Mouse (Mus musculus): ENCODE measurements around the gene Myom1. TPM values are rescaled to one million over a fixed set of nuclear protein-coding genes. Genes with fewer than 3 reads are reported as not detected.
A peak's percentile ranks its signal among the peaks of the same experiment; 100 is the strongest.

The Myom1 gene
- total RNA-seq, 1 experiment from 2014 or later: 4.3 TPM

GRCm38 (mm10) chr17:71059213-71059612 lies 56.8 kb downstream of the Myom1 start:
- DNase-seq: no peak

DNA sequence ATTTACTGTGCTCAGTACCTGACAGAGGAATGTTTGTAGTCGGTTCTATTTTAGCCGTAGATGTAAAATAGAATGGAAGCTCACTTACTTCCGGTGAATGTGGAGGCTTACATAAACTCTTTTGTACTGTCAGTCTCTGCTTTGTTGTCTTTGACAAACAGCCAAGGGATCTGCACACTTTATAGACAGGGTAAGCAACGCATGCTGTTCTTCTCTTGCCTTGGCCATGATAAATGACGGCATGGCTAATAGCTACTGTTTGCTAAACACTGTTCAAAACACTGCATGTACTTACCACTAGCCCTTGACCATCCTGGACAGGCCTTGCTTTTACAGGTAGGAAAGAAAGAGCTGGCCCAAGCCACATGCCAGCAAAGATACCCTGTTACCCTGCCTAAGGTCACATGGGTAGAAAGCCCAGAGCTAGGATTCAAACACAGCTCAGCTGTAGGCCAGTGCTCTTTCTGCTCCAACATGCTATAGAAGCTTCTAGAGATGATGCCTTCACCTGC lies 59.7 kb downstream of the Myom1 start:
- no peak for DNase-seq

DNA sequence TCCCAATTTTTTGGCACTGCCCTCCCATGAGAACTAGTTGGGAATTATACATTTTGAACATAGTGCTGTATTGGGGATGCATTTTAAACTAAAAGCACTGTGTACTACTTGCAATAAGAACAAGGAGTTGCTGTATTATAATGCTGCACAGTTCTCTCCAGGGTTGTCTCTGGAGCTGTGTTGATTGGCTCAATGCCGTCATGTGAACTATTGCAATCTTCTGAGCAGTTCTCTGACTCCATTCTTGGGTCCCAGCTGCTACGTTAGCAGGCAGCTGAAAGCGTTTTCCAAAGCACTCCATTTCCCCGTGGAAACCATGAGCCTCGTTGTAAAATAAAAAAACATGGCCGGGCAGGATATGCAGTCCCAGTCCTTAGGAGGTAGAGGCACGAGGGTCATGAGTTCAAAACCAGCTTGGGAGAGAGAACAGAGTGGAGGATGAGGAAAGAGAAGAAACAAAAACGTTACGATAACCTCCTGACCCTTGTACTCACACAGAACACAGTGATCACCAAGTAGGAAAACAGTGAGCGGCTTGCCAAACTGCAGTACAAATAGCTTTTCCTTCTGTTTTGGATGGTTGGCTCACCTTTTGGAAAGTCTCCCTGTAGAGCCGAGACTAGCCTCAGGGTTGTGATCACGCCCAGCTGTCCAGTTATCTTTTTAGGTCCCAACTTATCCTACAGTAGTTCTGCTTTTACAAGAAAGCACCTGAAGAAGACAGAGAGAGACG lies 60.6 kb downstream of the Myom1 start:
- no peak for DNase-seq

DNA sequence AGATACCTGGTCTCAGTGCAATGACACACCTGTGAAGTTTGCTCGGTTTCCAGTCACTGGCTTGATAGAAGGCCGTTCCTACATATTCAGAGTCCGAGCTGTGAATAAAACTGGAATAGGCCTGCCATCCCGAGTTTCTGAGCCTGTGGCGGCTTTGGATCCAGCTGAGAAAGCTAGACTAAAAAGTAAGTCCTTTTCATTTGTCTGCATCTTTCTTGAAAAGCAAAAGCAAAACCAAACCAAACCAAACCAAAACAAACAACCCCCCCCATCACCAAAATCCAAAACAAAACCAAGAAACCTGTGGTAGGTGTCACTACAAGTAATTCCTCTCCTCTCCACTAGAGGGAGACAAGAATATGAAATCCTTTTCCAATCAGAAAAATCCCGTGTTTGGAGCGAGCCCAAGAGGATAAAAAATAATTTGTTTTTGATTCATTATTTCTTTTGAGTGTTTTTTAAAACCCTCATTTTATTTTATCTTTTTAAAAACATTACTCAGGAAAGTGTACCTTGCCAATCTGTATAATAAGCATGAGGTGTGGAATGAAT lies 62.1 kb downstream of the Myom1 start:
- DNase-seq: peak; percentile 14

DNA sequence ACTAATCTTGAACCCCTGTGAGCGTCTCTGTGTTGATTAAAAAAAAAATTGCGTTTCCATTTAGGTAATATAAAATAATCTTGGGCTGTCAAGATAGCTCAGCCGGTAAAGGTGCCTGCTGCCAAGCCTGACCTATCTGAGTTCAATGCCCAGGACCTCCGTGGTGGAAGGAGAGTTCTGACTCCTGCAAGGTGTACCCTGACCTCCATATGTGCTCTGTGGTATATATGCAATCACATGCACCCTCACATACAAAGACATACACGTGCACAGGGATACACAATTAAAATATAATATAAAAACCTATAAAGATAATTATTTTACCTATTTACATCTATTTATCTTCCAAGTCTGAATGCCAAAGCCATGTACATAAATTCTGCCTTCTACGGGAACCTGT lies 62.7 kb downstream of the Myom1 start:
- no peak for DNase-seq

DNA sequence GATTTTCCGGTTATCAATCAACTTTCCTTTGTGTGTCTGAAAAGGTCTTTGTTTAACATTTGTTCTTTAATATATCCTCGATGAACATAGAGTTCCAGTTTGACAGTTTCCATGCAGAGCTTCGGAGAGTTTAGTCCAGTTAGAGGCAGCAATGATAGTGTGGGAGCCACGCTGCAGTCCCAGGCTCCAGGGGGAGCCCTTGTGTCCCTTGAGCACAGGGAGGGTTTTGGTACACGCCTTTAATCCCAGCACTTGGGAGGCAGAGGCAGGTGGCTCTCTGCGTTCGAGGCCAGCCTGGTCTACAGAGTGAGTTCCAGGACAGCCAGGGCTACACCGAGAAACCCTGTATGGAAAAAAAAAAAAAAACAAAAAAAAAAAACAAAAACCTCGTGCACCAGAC lies 66.7 kb downstream of the Myom1 start:
- DNase-seq: no peak

DNA sequence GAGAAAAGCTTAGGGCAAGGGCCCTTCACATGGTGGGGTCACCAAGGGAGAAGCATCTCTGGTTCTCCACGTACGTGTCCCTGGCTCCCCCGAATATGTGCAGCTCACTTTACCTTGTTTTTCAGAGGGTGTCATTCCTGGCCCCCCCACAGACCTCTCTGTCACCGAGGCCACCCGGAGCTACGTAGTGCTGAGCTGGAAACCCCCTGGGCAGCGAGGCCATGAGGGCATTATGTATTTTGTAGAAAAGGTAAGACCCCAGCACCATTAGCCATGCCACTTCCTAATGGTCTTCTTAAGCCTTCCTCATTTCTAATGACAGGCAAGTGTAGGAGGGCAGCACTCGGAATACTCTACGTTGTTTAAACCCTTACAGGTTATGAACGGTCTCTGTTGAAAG lies 69.5 kb downstream of the Myom1 start:
- no peak for DNase-seq

DNA sequence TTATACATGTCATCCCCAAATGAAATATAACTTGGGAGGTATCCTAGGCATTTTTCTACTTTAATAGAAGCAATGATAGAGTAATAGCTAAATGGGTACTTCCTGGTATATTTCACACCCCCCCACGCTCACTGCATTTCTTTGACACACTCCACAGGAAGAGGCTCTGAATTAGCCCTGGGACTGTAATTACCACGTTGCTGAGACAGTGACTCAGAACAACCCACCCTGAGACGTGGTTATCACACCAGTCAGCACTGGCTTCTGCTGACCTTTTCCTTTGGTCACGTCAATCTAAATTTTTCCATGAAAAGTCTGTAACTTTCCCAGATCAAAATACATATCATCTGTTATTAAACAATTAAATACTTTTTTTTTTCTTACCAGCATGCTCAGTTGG lies 72.0 kb downstream of the Myom1 start:
- no peak for DNase-seq

DNA sequence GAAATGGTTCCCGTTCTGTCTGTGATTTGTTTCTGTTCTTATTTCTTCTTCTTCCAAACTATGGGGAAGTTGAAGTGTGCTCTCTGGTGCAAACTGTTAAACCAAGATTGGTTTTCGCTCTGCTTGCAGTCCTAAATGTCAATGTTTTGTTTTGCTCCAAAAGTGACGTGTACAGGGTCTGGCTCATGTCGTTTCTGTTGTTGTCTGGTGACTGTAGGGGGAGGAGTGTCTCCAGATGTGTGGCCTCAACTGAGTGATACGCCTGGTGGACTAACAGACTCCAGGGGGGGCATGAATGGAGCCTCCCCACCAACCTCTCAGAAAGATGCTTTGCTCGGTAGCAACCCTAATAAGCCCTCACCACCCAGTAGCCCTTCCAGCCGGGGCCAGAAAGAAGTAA lies 79.6 kb downstream of the Myom1 start:
- no peak for DNase-seq

- DNase-seq: peak; percentile 8
Measured at GRCm38 (mm10) chr17:71086969-71087368, 84.5 kb downstream of the Myom1 start.

DNA sequence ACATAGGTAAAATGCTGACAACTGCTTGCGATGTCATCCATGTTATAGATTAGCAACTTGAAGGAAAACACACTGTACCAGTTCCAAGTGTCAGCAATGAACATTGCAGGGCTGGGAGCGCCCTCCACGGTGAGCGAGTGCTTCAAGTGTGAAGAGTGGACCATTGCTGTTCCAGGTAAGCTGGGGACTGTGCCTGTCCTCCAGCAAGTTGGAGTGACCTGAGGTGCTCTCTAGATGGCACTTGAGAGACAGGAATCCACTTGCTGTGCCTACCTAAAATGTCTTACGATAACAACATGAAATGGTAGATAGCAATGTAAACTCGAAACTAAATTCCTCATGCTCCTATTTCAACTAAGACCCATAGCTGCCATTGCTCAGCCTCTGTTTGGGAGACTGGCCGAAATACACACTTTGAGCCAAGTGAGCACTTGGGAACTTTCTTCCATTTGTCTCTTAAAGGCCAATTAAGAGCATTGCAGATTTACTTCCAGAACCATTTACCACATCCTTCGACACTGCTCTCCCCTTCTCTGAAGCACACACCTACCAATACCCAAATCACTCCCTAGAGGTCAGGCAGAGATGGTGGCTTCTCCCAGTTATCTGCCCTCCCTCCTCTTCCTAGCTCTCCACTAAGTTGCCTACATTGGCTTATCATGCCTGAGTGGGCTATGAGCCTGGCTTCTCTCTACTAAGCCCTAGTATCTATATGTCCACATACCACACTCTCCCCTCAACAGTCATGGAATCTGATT lies 85.1 kb downstream of the Myom1 start:
- no peak for DNase-seq

- no peak for DNase-seq
Measured at GRCm38 (mm10) chr17:71088154-71088521, 85.7 kb downstream of the Myom1 start.

- no peak for DNase-seq
Measured at GRCm38 (mm10) chr17:71088991-71089434, 86.6 kb downstream of the Myom1 start.

- DNase-seq: no peak
Measured at GRCm38 (mm10) chr17:71089781-71090480, 87.5 kb downstream of the Myom1 start.

DNA sequence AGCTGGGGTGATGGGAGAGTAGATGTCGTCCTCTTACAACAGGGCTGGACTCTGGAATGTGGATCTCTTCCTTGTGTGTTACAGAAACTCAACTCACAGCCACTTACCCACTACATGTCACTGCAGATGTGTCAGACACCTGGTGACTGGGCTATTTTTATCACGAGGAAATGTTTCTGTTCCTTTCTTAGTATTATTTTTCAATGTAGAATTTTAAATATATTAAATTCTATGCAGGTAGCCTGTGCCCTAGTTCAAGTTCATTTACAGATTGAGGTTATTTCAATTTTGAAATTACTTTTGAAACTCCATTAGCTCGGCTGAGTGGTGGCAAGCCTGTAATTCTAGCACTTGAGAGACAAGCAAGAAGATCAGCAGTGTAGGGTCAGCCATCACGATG lies 88.6 kb downstream of the Myom1 start:
- DNase-seq: no peak

- no peak for DNase-seq
Measured at GRCm38 (mm10) chr17:71092341-71092740, 89.9 kb downstream of the Myom1 start.

- DNase-seq: peak; percentile 22
Measured at GRCm38 (mm10) chr17:71093793-71094192, 91.4 kb downstream of the Myom1 start.

DNA sequence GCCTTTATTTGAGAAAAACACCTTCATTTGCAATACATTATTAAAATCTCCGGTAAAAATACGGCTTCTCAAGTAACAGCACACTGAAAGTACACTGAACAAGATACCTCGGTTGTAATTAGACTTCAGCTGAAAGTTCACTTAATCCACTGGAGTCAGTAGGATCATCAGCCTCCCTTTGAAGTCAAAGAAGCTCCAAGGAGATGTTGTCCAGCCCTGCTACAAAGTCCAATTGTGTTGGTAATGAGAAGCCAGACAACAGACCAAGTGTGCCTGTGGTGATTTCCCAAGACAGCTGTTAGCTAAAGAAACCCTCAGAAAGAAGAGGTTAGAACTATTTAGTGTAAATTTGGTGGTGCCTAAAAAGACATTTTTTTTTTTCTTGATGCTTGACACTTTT lies 92.0 kb downstream of the Myom1 start:
- no peak for DNase-seq

DNA sequence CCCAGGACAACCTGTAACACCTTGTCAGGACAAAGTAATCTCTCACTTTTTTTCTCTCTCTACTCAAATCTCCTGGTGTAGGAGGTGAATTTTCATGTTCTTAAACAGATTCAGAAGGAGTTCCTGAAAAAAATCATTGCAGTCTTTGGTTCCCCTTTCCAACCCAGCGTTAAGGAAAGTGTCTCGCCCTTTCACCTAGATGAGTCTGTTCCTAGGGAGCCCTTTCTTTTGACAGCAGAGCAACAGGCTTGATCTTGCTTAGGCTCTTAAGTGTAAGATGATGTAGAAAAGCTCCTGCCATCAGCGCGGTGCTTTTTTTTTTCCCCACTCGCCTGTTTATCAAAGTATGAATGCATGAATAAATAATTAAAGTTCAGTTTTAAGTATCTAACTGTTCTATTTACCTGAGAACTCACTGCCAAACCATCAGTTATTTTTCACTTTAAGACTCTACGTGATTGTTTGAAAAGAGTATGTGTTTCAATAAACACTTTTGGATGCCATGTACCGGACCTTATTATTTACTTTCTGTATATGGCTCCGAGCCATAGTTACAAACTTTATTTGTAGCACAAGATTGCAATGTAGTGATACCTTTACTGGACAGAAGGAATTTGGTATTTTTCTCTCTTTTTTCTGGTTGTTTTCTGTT lies 94.2 kb downstream of the Myom1 start:
- DNase-seq: no peak

GRCm38 (mm10) chr17:71097209-71097597 lies 94.8 kb downstream of the Myom1 start:
- DNase-seq: no peak

DNA sequence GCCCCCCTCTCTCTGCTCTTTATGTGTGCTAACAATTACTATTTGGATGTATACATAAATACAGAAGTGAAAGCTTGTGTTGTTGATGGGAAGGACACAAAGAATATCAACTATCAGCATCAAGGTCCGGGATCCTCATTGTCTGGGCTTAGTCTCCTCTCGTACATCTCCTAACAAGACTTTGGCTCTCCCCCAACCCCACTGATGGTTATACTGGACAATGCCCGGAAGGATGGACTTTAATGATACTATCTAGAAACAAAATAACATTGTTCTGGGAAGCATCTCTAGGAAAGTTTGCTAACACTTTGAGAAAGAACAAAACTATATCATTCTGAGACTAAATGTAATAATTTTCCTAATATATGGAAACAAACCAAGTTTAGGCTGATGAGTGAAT lies 96.2 kb downstream of the Myom1 start:
- DNase-seq: no peak
